Mouse (Mus musculus): ENCODE results near the gene Kdm1a.

Gene Kdm1a

DNA sequence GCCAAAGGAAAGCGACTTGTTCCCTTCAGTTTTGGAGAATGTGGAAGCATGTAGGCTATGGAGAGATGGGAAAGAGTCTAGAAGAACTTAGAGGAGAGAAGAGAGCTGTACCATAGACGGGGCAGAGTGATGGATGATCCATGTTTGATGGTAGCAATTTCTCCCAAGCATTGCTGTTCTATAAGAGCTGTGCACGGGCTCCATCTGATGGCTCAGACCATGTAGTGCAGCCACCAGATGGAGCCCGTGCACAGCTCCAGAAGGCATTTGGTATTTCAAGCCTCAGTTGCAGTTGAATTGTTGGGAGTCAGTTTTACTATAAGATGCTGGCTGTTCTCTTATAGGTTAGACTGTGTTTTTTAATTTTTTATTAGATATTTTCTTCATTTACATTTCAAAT lies 76.1 kb downstream of the Kdm1a start:
- DNase-seq (ENCODE audit: low spot score in 2 of 2), result no peak

DNA sequence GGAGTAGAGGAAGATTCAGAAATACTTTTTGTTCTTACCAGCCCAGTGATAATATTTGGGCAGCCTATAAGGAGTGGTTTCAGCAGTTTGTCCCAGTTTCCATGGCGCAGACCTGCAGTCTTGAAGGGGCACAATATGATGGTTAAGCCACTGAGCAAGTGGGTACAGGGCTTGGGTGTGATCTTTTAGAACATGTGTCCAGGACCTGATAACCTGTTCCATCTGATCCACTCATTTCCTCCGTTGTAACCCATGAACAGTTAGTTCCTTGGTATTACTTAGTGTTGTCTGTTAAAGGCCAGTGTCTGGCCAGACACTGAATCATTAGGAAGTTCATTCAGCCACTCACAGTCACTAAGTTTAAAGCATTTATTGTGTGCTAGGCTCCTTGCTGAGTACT lies 78.2 kb downstream of the Kdm1a start:
- DNase-seq (ENCODE audit: low spot score in 2 of 2), result no peak

DNA sequence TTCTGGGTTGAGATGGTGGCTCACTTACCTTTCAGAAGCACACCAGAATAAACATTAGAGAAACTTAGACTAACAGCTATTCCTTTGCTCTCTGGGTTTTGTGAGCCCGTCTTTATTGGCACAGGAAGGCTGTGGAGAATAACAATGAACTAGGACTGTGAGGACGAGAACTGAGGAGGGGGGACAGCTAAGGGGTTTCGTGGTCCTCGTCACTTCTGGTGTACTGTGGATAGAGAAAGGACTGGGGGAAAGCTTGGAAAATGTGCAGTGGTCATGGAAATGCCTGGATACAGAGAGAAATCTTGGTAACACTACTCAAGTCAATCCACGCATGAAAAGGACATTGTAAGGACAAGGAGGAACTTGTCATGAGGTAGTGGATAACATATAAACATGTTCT lies 80.6 kb downstream of the Kdm1a start:
- DNase-seq (ENCODE audit: low spot score in 2 of 2), result no peak

DNA sequence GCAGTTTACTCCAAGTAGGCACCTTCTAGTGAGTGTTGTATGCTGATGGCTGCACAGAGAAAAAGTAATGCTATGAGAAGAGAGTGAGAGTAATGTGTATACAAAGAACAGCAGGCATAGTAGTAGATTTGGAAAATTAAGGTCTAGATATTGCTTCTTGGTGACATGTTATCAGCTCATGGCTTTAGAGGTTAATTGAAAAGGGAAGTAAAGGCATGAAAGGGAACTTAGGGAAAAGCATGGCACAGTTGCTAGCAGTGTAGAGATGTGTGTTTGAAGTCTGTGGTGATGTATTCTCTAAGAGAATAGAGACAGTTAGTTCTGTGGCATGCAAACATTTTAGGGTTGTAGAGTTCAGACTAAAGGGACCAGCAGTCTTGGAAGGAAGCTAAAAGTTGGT lies 82.7 kb downstream of the Kdm1a start:
- DNase-seq (ENCODE audit: low spot score in 2 of 2), result no peak

DNA sequence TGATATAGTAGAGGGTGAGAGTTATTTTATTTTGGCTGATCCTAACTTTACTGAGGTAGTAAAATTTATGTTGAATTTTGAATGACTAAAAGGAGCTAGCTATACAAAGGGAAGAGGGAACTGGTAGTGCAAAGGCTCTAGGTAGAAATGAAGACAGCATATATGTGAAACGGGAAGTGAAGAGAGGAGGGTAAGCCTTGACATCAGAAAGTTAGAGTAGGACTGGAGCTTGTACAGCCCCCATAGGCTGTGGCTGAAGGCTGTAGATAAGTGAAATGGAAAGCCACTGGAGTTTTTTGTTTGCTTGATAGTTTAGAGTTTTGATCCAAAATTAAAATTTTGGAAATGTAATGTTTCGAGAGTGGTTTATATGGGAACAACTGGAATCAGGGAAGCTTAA lies 83.9 kb downstream of the Kdm1a start:
- no peak for DNase-seq (ENCODE audit: low spot score in 2 of 2)

DNA sequence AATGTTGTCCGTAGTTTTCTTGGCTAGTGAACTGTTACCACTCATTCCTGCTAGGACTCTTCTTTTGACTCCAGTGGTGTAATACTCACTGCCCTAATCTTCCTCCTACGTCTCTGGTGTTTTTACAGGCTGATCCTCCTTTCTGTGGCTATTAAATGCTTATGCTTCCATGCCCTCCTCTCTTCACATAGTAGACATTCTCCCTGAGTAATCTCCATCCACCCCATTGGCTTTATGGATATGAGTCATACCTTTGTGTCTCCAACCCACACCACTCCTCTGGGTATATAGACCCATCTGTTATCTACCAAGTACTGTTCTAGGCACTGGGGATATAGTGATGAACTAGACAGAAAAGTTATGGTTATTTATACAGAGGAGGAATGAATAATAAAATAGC lies 84.4 kb downstream of the Kdm1a start:
- no peak for DNase-seq (ENCODE audit: low spot score in 2 of 2)

DNA sequence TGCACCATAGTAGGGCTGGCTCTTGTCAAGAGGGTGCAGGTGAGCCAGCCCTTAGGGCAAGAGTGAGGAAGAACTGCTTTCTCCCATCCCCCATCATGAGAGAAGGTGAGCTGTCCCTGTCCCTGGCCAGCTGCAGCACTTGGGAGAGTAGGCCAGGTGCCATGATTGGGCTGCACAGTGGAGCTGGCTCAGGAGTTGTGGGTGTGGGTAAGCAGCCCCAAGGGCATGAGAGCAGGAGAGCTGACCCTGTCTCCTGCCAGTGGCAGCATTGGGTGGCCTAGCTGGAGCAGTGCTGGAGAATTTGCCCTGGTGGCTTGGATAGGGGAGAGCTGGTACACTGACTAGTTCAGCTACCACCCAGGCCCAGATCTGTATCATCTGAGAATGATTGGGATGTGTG lies 89.6 kb downstream of the Kdm1a start:
- DNase-seq (ENCODE audit: low spot score in 2 of 2), result no peak

DNA sequence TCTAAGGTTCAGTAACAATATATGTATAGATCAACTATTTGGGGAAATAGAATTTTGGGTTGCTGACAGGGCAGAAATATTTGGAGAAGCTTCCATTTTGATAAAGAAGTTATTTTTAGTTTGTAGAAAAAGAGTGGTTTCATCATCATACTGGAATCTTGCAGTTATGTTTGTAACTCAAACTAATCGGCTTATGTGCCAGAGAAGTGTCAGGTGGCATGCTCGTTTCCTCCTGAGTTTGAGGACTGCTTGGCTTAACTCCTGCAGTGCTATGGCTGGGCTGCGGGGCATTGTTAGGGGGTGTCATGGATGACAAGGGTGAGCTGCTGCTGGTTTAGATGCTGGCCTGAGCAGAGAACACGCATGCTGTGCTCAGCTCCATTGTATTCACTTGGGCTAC lies 90.8 kb downstream of the Kdm1a start:
- DNase-seq (ENCODE audit: low spot score in 2 of 2), result no peak

DNA sequence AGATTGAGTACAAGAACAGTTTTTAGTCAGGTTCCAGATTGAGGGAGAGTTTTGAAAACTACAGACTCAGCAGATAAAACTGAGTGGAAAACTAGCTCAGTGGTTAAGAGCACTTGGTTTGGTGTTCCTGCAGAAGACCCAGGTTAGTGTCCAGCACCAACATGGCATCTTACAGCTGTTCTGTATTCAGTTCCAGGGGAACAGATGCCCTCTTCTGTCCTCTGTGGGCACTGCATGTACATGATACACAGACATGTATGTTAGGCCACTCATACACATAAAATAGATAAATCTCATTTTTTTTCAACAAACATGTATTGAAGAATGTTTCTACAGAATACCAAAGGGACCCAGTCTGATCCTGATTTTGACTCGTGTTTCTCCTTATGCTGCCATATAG lies 92.7 kb downstream of the Kdm1a start:
- DNase-seq (ENCODE audit: low spot score in 2 of 2), result no peak

DNA sequence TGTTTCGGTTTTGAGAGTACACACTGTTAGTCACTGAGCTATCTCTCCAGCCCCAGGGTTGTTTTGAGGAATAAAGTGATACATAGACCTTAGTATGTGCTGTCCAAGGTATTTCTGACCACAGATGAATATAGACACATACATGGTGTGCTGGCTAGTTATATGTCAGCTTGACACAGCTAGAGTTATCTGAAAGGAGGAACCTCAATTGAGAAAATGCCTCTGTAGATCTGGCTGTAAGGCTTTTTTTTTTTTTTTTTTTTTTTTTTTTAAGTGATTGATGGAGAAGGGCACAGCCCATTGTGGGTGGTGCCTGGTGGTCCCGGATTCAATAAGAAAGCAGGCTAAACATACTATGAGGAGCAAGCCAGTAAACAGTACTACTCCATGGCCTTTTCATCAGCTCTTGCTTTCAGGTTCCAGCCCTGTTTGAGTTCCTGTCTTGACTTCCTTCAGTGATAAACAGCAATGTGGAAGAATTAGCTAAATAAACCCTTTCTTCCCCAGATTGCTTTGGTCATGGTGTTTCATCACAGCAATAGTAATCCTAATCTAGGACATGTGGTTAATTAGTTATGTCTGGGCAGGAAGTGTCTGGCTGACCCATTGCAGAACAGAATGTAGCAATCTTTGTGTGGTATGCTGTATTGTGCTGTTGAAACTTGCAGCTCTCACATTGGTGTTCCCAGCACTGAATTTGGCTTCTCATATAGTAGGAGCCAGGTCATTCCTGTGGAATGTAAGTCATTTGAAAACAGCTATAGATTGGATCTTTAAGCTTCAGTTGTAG lies 96.9 kb downstream of the Kdm1a start:
- no peak for DNase-seq (ENCODE audit: low spot score in 2 of 2)
